Mouse (Mus musculus) lung, embryonic 14.5 days (tissue): ENCODE results near the gene Gm20388. TPM values are rescaled to one million over a fixed set of nuclear protein-coding genes. Genes with fewer than 3 reads are reported as not detected.

Experiments used
- ATAC-seq: fragments of 200-750 bp; cut with Nextera tagmentation; 2 replicates; pipeline ENCODE4 v1.8.0; 2017; ENCODE audit warnings: mild to moderate bottlenecking, moderate TSS enrichment, moderate library complexity; ENCODE audit not compliant: insufficient read depth
- DNase-seq: peaks from one replicate; pipeline ENCODE4 v3.0.0-alpha.2; 2015
- H3K27ac ChIP-seq: fragments of 300-500 bp; sonication (generic); 2 replicates; pipeline ENCODE4 v1.5.1; 2014; ENCODE audit warnings: low read depth, mild to moderate bottlenecking, moderate library complexity
- H3K27me3 ChIP-seq: fragments of 300-500 bp; sonication (generic); 2 replicates; pipeline ENCODE4 v1.6.1; 2014; ENCODE audit warnings: low read length, control low read depth; ENCODE audit not compliant: insufficient read depth
- H3K36me3 ChIP-seq: fragments of 300-500 bp; sonication (generic); 2 replicates; pipeline ENCODE4 v1.6.1; 2014; ENCODE audit warnings: control low read depth; ENCODE audit not compliant: insufficient read depth
- H3K4me1 ChIP-seq: fragments of 300-500 bp; sonication (generic); 2 replicates; pipeline ENCODE4 v1.6.1; 2014; ENCODE audit warnings: antibody characterized with exemption, control low read depth; ENCODE audit not compliant: insufficient read depth
- H3K4me2 ChIP-seq: fragments of 300-500 bp; sonication (generic); 2 replicates; pipeline ENCODE4 v1.6.1; 2014; ENCODE audit warnings: mild to moderate bottlenecking
- H3K4me3 ChIP-seq: fragments of 300-500 bp; sonication (generic); 2 replicates; pipeline ENCODE4 v1.5.1; 2014; ENCODE audit warnings: low read depth, low read length
- H3K9ac ChIP-seq: fragments of 300-500 bp; sonication (generic); 2 replicates; pipeline ENCODE4 v1.6.1; 2014
- H3K9me3 ChIP-seq: fragments of 300-500 bp; sonication (generic); 2 replicates; pipeline ENCODE4 v1.6.1; 2016; ENCODE audit warnings: low read depth, low read length, control low read depth
- CTCF ChIP-seq: IDR thresholded peaks from 2 replicates; pipeline ENCODE4 v1.5.1; 2016; ENCODE audit warnings: antibody characterized with exemption, low read depth
- WGBS: fragments of 180-500 bp; shearing (Covaris S2); extraction: QIAGEN DNeasy Blood & Tissue Kit; methylation state at CpG from one replicate; pipeline ENCODE4 v1.1.7; 2014; 5-methylcytosine and 5-hydroxymethylcytosine counted together
- polyA plus RNA-seq: library from polyadenylated mRNA; unstranded; fragments of >200 nt; fragmentation: Nextera tagmentation; extraction: Ambion mirVana; gene quantifications from 2 replicates; pipeline ENCODE4 v1.2.1, GENCODE M21; 2014

Gm20388 gene
- polyA plus RNA-seq, 1 experiment from 2014 or later = not detected

- ATAC-seq (peak; percentile 74), DNase-seq (peak; percentile 86)
- Histone ChIP-seq H3K9ac (no peak overlapping the region), H3K27me3 (no peaks in the 10 kb centered on the region), H3K9me3 (no peaks in the 10 kb centered on the region), H3K4me3 (no peak overlapping the region), H3K4me2 (no peak overlapping the region), H3K27ac (peak overlapping the region; percentile 56; the same call in 1 of the 2 replicates), H3K4me1 (peaks cover 21% of the 10 kb centered on the region), H3K36me3 (no peaks in the 10 kb centered on the region)
- TF ChIP-seq CTCF = no peak
- WGBS = 12% methylated on average over 9 of the region's 9 CpGs
Measured at GRCm38 (mm10) chr8:121346862-121347261, 1436.2 kb downstream of the Gm20388 start.

- Histone ChIP-seq H3K4me3 (no peak overlapping the region), H3K27me3 (no peaks in the 10 kb centered on the region), H3K9me3 (no peaks in the 10 kb centered on the region), H3K4me1 (peaks cover 10% of the 10 kb centered on the region), H3K9ac (no peak overlapping the region), H3K27ac (no peak overlapping the region), H3K36me3 (no peaks in the 10 kb centered on the region), H3K4me2 (no peak overlapping the region)
- 26% methylated on average over 4 of the region's 4 CpGs for WGBS
- no peak for TF ChIP-seq CTCF
- DNase-seq = no peak
- no peak for ATAC-seq
Measured at GRCm38 (mm10) chr8:121348998-121349397, 1438.4 kb downstream of the Gm20388 start.

- Histone ChIP-seq H3K4me2 (no peak overlapping the region), H3K9ac (no peak overlapping the region), H3K36me3 (no peaks in the 10 kb centered on the region), H3K9me3 (no peaks in the 10 kb centered on the region), H3K4me1 (peaks cover 10% of the 10 kb centered on the region), H3K27me3 (no peaks in the 10 kb centered on the region), H3K4me3 (no peak overlapping the region), H3K27ac (no peak overlapping the region)
- no peak for DNase-seq
- ATAC-seq = no peak
- WGBS = 64% methylated on average over 9 of the region's 9 CpGs
- TF ChIP-seq CTCF = no peak
Measured at GRCm38 (mm10) chr8:121350803-121351202, 1440.2 kb downstream of the Gm20388 start.

- Histone ChIP-seq H3K4me3 (no peak overlapping the region), H3K27ac (no peak overlapping the region), H3K36me3 (no peaks in the 10 kb centered on the region), H3K27me3 (no peaks in the 10 kb centered on the region), H3K4me2 (no peak overlapping the region), H3K9ac (no peak overlapping the region), H3K4me1 (peaks cover 10% of the 10 kb centered on the region), H3K9me3 (no peaks in the 10 kb centered on the region)
- no peak for TF ChIP-seq CTCF
- WGBS = 53% methylated on average over 10 of the region's 10 CpGs
- no peak for ATAC-seq
- no peak for DNase-seq
Measured at GRCm38 (mm10) chr8:121354844-121355243, 1444.2 kb downstream of the Gm20388 start.

GRCm38 (mm10) chr8:121357451-121357850 lies 1446.8 kb downstream of the Gm20388 start:
- no peak for ATAC-seq
- H3K4me2 ChIP-seq = no peak overlapping the region
- H3K9ac ChIP-seq = no peak overlapping the region
- no peak for TF ChIP-seq CTCF
- H3K4me1 ChIP-seq = peaks cover 10% of the 10 kb centered on the region
- 91% methylated on average over 4 of the region's 4 CpGs for WGBS
- H3K4me3 ChIP-seq = no peak overlapping the region
- no peaks in the 10 kb centered on the region for H3K36me3 ChIP-seq
- DNase-seq = no peak
- no peaks in the 10 kb centered on the region for H3K9me3 ChIP-seq
- H3K27ac ChIP-seq = no peak overlapping the region
- H3K27me3 ChIP-seq = no peaks in the 10 kb centered on the region

- ATAC-seq (no peak), DNase-seq (no peak)
- peaks cover 10% of the 10 kb centered on the region for H3K4me1 ChIP-seq
- no peaks in the 10 kb centered on the region for H3K9me3 ChIP-seq
- H3K4me3 ChIP-seq = no peak overlapping the region
- H3K9ac ChIP-seq = no peak overlapping the region
- H3K27ac ChIP-seq = no peak overlapping the region
- WGBS = 41% methylated on average over 4 of the region's 4 CpGs
- H3K27me3 ChIP-seq = no peaks in the 10 kb centered on the region
- H3K36me3 ChIP-seq = no peaks in the 10 kb centered on the region
- TF ChIP-seq CTCF = no peak
- H3K4me2 ChIP-seq = no peak overlapping the region
Measured at GRCm38 (mm10) chr8:121358609-121359008, 1448.0 kb downstream of the Gm20388 start.

GRCm38 (mm10) chr8:121359131-121359981 lies 1448.7 kb downstream of the Gm20388 start:
- Histone ChIP-seq H3K27ac (peak overlapping the region; percentile 43; the same call in 1 of the 2 replicates), H3K4me2 (no peak overlapping the region), H3K27me3 (no peaks in the 10 kb centered on the region), H3K9me3 (no peaks in the 10 kb centered on the region), H3K4me1 (peaks cover 10% of the 10 kb centered on the region), H3K4me3 (no peak overlapping the region), H3K36me3 (no peaks in the 10 kb centered on the region), H3K9ac (no peak overlapping the region)
- WGBS = 13% methylated on average over 20 of the region's 20 CpGs
- ATAC-seq (peak; percentile 12; the same call in 1 of the 2 replicates), DNase-seq (peak; percentile 50)
- TF ChIP-seq CTCF = no peak
